Mouse (Mus musculus): ENCODE measurements around the gene Hoxb1. TPM values are rescaled to one million over a fixed set of nuclear protein-coding genes. Genes with fewer than 3 reads are reported as not detected.
A peak's percentile ranks its signal among the peaks of the same experiment; 100 is the strongest.

Hoxb1 gene
- total RNA-seq (2015) (not detected in 2 replicates), total RNA-seq (2017) (not detected in 2 replicates)

GRCm38 (mm10) chr11:96365441-96366091 is at the start of gene Hoxb1:
TSS of gene Hoxb1 (plus strand) at chr11:96365752.
- ATAC-seq (replicated peaks; ENCODE audit: poor library complexity) = no peak

- ATAC-seq (replicated peaks; ENCODE audit: poor library complexity) = no peak
Measured at GRCm38 (mm10) chr11:96316696-96317607, 48.6 kb upstream of the Hoxb1 start.

- ATAC-seq (replicated peaks; ENCODE audit: poor library complexity) = no peak
Measured at GRCm38 (mm10) chr11:96317608-96318367, 47.8 kb upstream of the Hoxb1 start, which contains the start of gene Hoxb4. TSS of gene Hoxb4 (plus strand) at chr11:96318267.

GRCm38 (mm10) chr11:96318368-96319070 is 47.0 kb upstream of the Hoxb1 start:
- peak; percentile 75 for ATAC-seq (replicated peaks; ENCODE audit: poor library complexity)

- ATAC-seq (replicated peaks; ENCODE audit: poor library complexity) = no peak
Measured at GRCm38 (mm10) chr11:96319071-96319902, 46.3 kb upstream of the Hoxb1 start.

- ATAC-seq (replicated peaks; ENCODE audit: poor library complexity) = peak; percentile 62
Measured at GRCm38 (mm10) chr11:96319910-96320309, 45.6 kb upstream of the Hoxb1 start.

GRCm38 (mm10) chr11:96320688-96321087 is 44.9 kb upstream of the Hoxb1 start:
- no peak for ATAC-seq (replicated peaks; ENCODE audit: poor library complexity)

- ATAC-seq (replicated peaks; ENCODE audit: poor library complexity) = no peak
Measured at GRCm38 (mm10) chr11:96321846-96322245, 43.7 kb upstream of the Hoxb1 start.

- no peak for ATAC-seq (replicated peaks; ENCODE audit: poor library complexity)
Measured at GRCm38 (mm10) chr11:96322738-96323137, 42.8 kb upstream of the Hoxb1 start.

GRCm38 (mm10) chr11:96323154-96323553 is 42.4 kb upstream of the Hoxb1 start, which contains the start of gene Hoxb3:
TSS of gene Hoxb3 (plus strand) at chr11:96323326.
- no peak for ATAC-seq (replicated peaks; ENCODE audit: poor library complexity)

GRCm38 (mm10) chr11:96324125-96324524 is 41.4 kb upstream of the Hoxb1 start:
- ATAC-seq (replicated peaks; ENCODE audit: poor library complexity) = no peak

GRCm38 (mm10) chr11:96324965-96325364 is 40.6 kb upstream of the Hoxb1 start:
- ATAC-seq (replicated peaks; ENCODE audit: poor library complexity) = no peak

- no peak for ATAC-seq (replicated peaks; ENCODE audit: poor library complexity)
Measured at GRCm38 (mm10) chr11:96325747-96326212, 39.8 kb upstream of the Hoxb1 start.

GRCm38 (mm10) chr11:96326705-96327104 is 38.8 kb upstream of the Hoxb1 start:
- ATAC-seq (replicated peaks; ENCODE audit: poor library complexity) = no peak

- no peak for ATAC-seq (replicated peaks; ENCODE audit: poor library complexity)
Measured at GRCm38 (mm10) chr11:96327122-96327521, 38.4 kb upstream of the Hoxb1 start.

- ATAC-seq (replicated peaks; ENCODE audit: poor library complexity) = no peak
Measured at GRCm38 (mm10) chr11:96327750-96328149, 37.8 kb upstream of the Hoxb1 start.

- no peak for ATAC-seq (replicated peaks; ENCODE audit: poor library complexity)
Measured at GRCm38 (mm10) chr11:96328605-96329004, 36.9 kb upstream of the Hoxb1 start.

GRCm38 (mm10) chr11:96332105-96332504 is 33.4 kb upstream of the Hoxb1 start:
- ATAC-seq (replicated peaks; ENCODE audit: poor library complexity) = 0 out of 2 replicates have a peak, but pooled peaks have one; percentile 14

- ATAC-seq (replicated peaks; ENCODE audit: poor library complexity) = no peak
Measured at GRCm38 (mm10) chr11:96332618-96333032, 32.9 kb upstream of the Hoxb1 start.
